Mouse (Mus musculus) liver, embryonic 14.5 days (tissue): ENCODE data around the gene Rbm24.

Experiments
- CTCF ChIP-seq: IDR thresholded peaks from 2 replicates; pipeline ENCODE4 v1.5.1; 2016; ENCODE audit warnings: antibody characterized with exemption, low read depth, control low read depth
- EP300 ChIP-seq: IDR thresholded peaks from 2 replicates; pipeline ENCODE4 v1.6.1; 2016; ENCODE audit warnings: antibody characterized with exemption, low read depth

- TF ChIP-seq EP300: no peak
- no peak for TF ChIP-seq CTCF
These were observed 20.7 kb downstream of the Rbm24 start for GRCm38 (mm10) chr13:46438960-46439359.
